Mouse (Mus musculus) embryonic fibroblast, embryonic 13.5 days (primary cell): ENCODE measurements around the gene Zfp704. TPM values are rescaled to one million over a fixed set of nuclear protein-coding genes. Genes with fewer than 3 reads are reported as not detected.

Source experiments
- H3K27ac ChIP-seq: 2 replicates; pipeline ENCODE4 v1.5.1; 2012; ENCODE audit warnings: low read length, control low read depth, inconsistent platforms; ENCODE audit not compliant: insufficient read depth
- H3K4me1 ChIP-seq: 2 replicates; pipeline ENCODE4 v1.6.1; 2011; ENCODE audit warnings: low read length; ENCODE audit not compliant: control insufficient read depth, insufficient read depth
- H3K4me3 ChIP-seq: 2 replicates; pipeline ENCODE4 v1.5.1; 2011; ENCODE audit warnings: mild to moderate bottlenecking, control low read depth, low read length; ENCODE audit not compliant: insufficient read depth
- CTCF ChIP-seq: IDR thresholded peaks from 2 replicates; pipeline ENCODE4 v1.5.1; 2011; ENCODE audit warnings: mild to moderate bottlenecking, control low read depth, low read length, moderate library complexity, borderline replicate concordance; ENCODE audit not compliant: insufficient read depth
- POLR2A ChIP-seq: IDR thresholded peaks from 2 replicates; pipeline ENCODE4 v1.6.1; 2011; ENCODE audit warnings: low read depth, mild to moderate bottlenecking, control low read depth, low read length, moderate library complexity
- polyA plus RNA-seq: library from polyadenylated mRNA; stranded (reverse); fragments of >200 nt; gene quantifications from 2 replicates; pipeline ENCODE4 v1.2.4, GENCODE M21; 2011; ENCODE audit warnings: low read depth; ENCODE audit not compliant: missing spikeins, insufficient read length

Zfp704 gene
- polyA plus RNA-seq, 1 experiment, result 8.2 TPM

GRCm38 (mm10) chr3:9439619-9440286, 170.1 kb downstream of the Zfp704 start:
- no peak for TF ChIP-seq POLR2A
- no peak for TF ChIP-seq CTCF
- no peak overlapping the region for H3K27ac ChIP-seq
- no peak overlapping the region for H3K4me3 ChIP-seq
- no peaks in the 10 kb centered on the region for H3K4me1 ChIP-seq

GRCm38 (mm10) chr3:9436256-9436655, 173.6 kb downstream of the Zfp704 start:
- H3K4me3 ChIP-seq, result no peak overlapping the region
- no peaks in the 10 kb centered on the region for H3K4me1 ChIP-seq
- H3K27ac ChIP-seq, result no peak overlapping the region
- TF ChIP-seq CTCF, result no peak
- no peak for TF ChIP-seq POLR2A

- Histone ChIP-seq H3K27ac (no peak overlapping the region), H3K4me1 (no peaks in the 10 kb centered on the region), H3K4me3 (no peak overlapping the region)
- TF ChIP-seq CTCF (no peak), POLR2A (no peak)
Observed at GRCm38 (mm10) chr3:9434394-9435175, 175.3 kb downstream of the Zfp704 start.

GRCm38 (mm10) chr3:9432796-9433526, 176.9 kb downstream of the Zfp704 start:
- H3K27ac ChIP-seq, result no peak overlapping the region
- no peak overlapping the region for H3K4me3 ChIP-seq
- H3K4me1 ChIP-seq, result no peaks in the 10 kb centered on the region
- TF ChIP-seq POLR2A, result no peak
- no peak for TF ChIP-seq CTCF

- no peak overlapping the region for H3K27ac ChIP-seq
- TF ChIP-seq POLR2A (no peak), CTCF (no peak)
- no peak overlapping the region for H3K4me3 ChIP-seq
- H3K4me1 ChIP-seq, result no peaks in the 10 kb centered on the region
Observed at GRCm38 (mm10) chr3:9432226-9432625, 177.7 kb downstream of the Zfp704 start.

- TF ChIP-seq CTCF (no peak), POLR2A (no peak)
Observed at GRCm38 (mm10) chr3:9429946-9430345, 179.9 kb downstream of the Zfp704 start.

GRCm38 (mm10) chr3:9427826-9428225, 182.1 kb downstream of the Zfp704 start:
- H3K27ac ChIP-seq, result no peak overlapping the region
- H3K4me3 ChIP-seq, result no peak overlapping the region
- H3K4me1 ChIP-seq, result no peaks in the 10 kb centered on the region
- TF ChIP-seq POLR2A (no peak), CTCF (no peak)

More at GRCm38 (mm10) chr3:9429946-9430345, 179.9 kb downstream of the Zfp704 start:
- no peak overlapping the region for H3K4me3 ChIP-seq
- no peak overlapping the region for H3K27ac ChIP-seq
- no peaks in the 10 kb centered on the region for H3K4me1 ChIP-seq

- TF ChIP-seq POLR2A, result no peak
- no peak for TF ChIP-seq CTCF
- H3K4me3 ChIP-seq, result no peak overlapping the region
- no peak overlapping the region for H3K27ac ChIP-seq
- no peaks in the 10 kb centered on the region for H3K4me1 ChIP-seq
Observed at GRCm38 (mm10) chr3:9425661-9426060, 184.2 kb downstream of the Zfp704 start.

- no peak for TF ChIP-seq CTCF
- TF ChIP-seq POLR2A, result no peak
- Histone ChIP-seq H3K4me1 (no peaks in the 10 kb centered on the region), H3K27ac (no peak overlapping the region), H3K4me3 (no peak overlapping the region)
Observed at GRCm38 (mm10) chr3:9424637-9425036, 185.2 kb downstream of the Zfp704 start.
